Mouse (Mus musculus): ENCODE data around the gene Map2k3.

GRCm38 (mm10) chr11:60981693-60982486 is 50.1 kb downstream of the Map2k3 start:
- TF ChIP-seq CTCF (IDR thresholded peaks at IDR 0.05; ENCODE audit: control insufficient read depth, insufficient read depth, insufficient read length): no peak
- TF ChIP-seq MAX (IDR thresholded peaks at IDR 0.05): no peak
- no peak for TF ChIP-seq USF1 (IDR thresholded peaks at IDR 0.05; ENCODE audit: low read depth)
- no peak for TF ChIP-seq CEBPB (IDR thresholded peaks at IDR 0.05; ENCODE audit: low read depth)
- TF ChIP-seq MYOD1 (IDR thresholded peaks at IDR 0.05; ENCODE audit: control insufficient read depth, insufficient read length, low read depth): no peak
- no peak for TF ChIP-seq FOSL1 (IDR thresholded peaks at IDR 0.05; ENCODE audit: insufficient read depth, low read length, poor library complexity, severe bottlenecking)
